Mouse (Mus musculus) gastrocnemius, adult 18-20 months (tissue): ENCODE measurements around the gene Fam78b. TPM values are rescaled to one million over a fixed set of nuclear protein-coding genes. Genes with fewer than 3 reads are reported as not detected.

Source experiments
- DNase-seq: peaks from one replicate; pipeline ENCODE4 v3.0.0; 2021; ENCODE audit warnings: low spot score
- total RNA-seq, 2 experiments: library from RNA; stranded (reverse); gene quantifications; 2 replicates each; pipeline ENCODE4 v1.2.3; 2021

The Fam78b gene
- total RNA-seq, 2 experiments from 2014 or later = 1.8 to 2.5 TPM

- DNase-seq = no peak
Observed at GRCm38 (mm10) chr1:167094589-167095148, 93.5 kb downstream of the Fam78b start.

GRCm38 (mm10) chr1:167098741-167099140, 97.5 kb downstream of the Fam78b start:
- no peak for DNase-seq

GRCm38 (mm10) chr1:167102046-167102445, 100.8 kb downstream of the Fam78b start:
- DNase-seq = no peak

GRCm38 (mm10) chr1:167102566-167102965, 101.3 kb downstream of the Fam78b start:
- DNase-seq = no peak

GRCm38 (mm10) chr1:167104956-167105626, 103.9 kb downstream of the Fam78b start:
- no peak for DNase-seq

- no peak for DNase-seq
Observed at GRCm38 (mm10) chr1:167105916-167106315, 104.7 kb downstream of the Fam78b start.

- DNase-seq = no peak
Observed at GRCm38 (mm10) chr1:167108973-167109509, 107.8 kb downstream of the Fam78b start.

GRCm38 (mm10) chr1:167114363-167115050, 113.3 kb downstream of the Fam78b start:
- DNase-seq = no peak

GRCm38 (mm10) chr1:167115121-167115520, 113.9 kb downstream of the Fam78b start:
- DNase-seq = no peak

- DNase-seq = no peak
Observed at GRCm38 (mm10) chr1:167116733-167117132, 115.5 kb downstream of the Fam78b start.

- no peak for DNase-seq
Observed at GRCm38 (mm10) chr1:167118971-167119370, 117.8 kb downstream of the Fam78b start.

- no peak for DNase-seq
Observed at GRCm38 (mm10) chr1:167119439-167119838, 118.2 kb downstream of the Fam78b start.

- no peak for DNase-seq
Observed at GRCm38 (mm10) chr1:167122436-167122835, 121.2 kb downstream of the Fam78b start.

GRCm38 (mm10) chr1:167123551-167123950, 122.3 kb downstream of the Fam78b start:
- no peak for DNase-seq

GRCm38 (mm10) chr1:167125870-167126269, 124.7 kb downstream of the Fam78b start:
- no peak for DNase-seq

GRCm38 (mm10) chr1:167126292-167126691, 125.1 kb downstream of the Fam78b start:
- no peak for DNase-seq

GRCm38 (mm10) chr1:167135748-167136147, 134.5 kb downstream of the Fam78b start:
- no peak for DNase-seq
